Mouse (Mus musculus): ENCODE results near the gene Zfp580.

- TF ChIP-seq MAFK (IDR thresholded peaks at IDR 0.05; ENCODE audit: insufficient read depth, low read depth, low read length) (no peak), ZNF384 (IDR thresholded peaks at IDR 0.05; ENCODE audit: low read depth, low read length) (no peak), ZC3H11A (IDR thresholded peaks at IDR 0.05; ENCODE audit: borderline replicate concordance, low read depth, low read length) (no peak), HCFC1 (IDR thresholded peaks at IDR 0.05; ENCODE audit: borderline replicate concordance, insufficient read depth, low read length) (no peak)
These were observed 41.0 kb downstream of the Zfp580 start for GRCm38 (mm10) chr7:5092381-5092780.
